Mouse (Mus musculus) lung, postnatal 25 days (tissue): ENCODE results near the gene Ptprd.

Experiments used
- DNase-seq: peaks from one replicate; pipeline ENCODE4 v3.0.0; 2022; ENCODE audit warnings: low spot score

Gene Ptprd

GRCm38 (mm10) chr4:77558404-77559202, 653.2 kb downstream of the Ptprd start:
- no peak for DNase-seq

GRCm38 (mm10) chr4:77555841-77556240, 655.9 kb downstream of the Ptprd start:
- no peak for DNase-seq

GRCm38 (mm10) chr4:77537843-77538242, 673.9 kb downstream of the Ptprd start:
- DNase-seq: no peak

GRCm38 (mm10) chr4:77537336-77537735, 674.4 kb downstream of the Ptprd start:
- DNase-seq: no peak

GRCm38 (mm10) chr4:77535601-77536000, 676.2 kb downstream of the Ptprd start:
- DNase-seq: no peak

GRCm38 (mm10) chr4:77534553-77534952, 677.2 kb downstream of the Ptprd start:
- no peak for DNase-seq

- DNase-seq: no peak
Measured at GRCm38 (mm10) chr4:77519166-77519565, 692.6 kb downstream of the Ptprd start.

GRCm38 (mm10) chr4:77513914-77514628, 697.7 kb downstream of the Ptprd start:
- no peak for DNase-seq

GRCm38 (mm10) chr4:77513041-77513440, 698.7 kb downstream of the Ptprd start:
- DNase-seq: no peak

GRCm38 (mm10) chr4:77454049-77454448, 757.7 kb downstream of the Ptprd start:
- no peak for DNase-seq

GRCm38 (mm10) chr4:77399146-77399545, 812.6 kb downstream of the Ptprd start:
- DNase-seq: no peak

GRCm38 (mm10) chr4:77361728-77362127, 850.0 kb downstream of the Ptprd start:
- no peak for DNase-seq

- no peak for DNase-seq
Measured at GRCm38 (mm10) chr4:77327198-77327597, 884.6 kb downstream of the Ptprd start.

GRCm38 (mm10) chr4:77317060-77317680, 894.6 kb downstream of the Ptprd start:
- no peak for DNase-seq

GRCm38 (mm10) chr4:77316644-77317043, 895.1 kb downstream of the Ptprd start:
- DNase-seq: no peak

GRCm38 (mm10) chr4:77310127-77310788, 901.5 kb downstream of the Ptprd start:
- no peak for DNase-seq

- no peak for DNase-seq
Measured at GRCm38 (mm10) chr4:77283423-77283822, 928.3 kb downstream of the Ptprd start.

- no peak for DNase-seq
Measured at GRCm38 (mm10) chr4:77277913-77278312, 933.8 kb downstream of the Ptprd start.

GRCm38 (mm10) chr4:77259972-77260290, 951.8 kb downstream of the Ptprd start:
- no peak for DNase-seq

- DNase-seq: no peak
Measured at GRCm38 (mm10) chr4:77259250-77259971, 952.4 kb downstream of the Ptprd start.

- no peak for DNase-seq
Measured at GRCm38 (mm10) chr4:77251188-77251587, 960.6 kb downstream of the Ptprd start.

- DNase-seq: no peak
Measured at GRCm38 (mm10) chr4:77249801-77250200, 962.0 kb downstream of the Ptprd start.
